Mouse (Mus musculus): ENCODE measurements at regions not wholly inside any gene's neighbourhood (a gene's known extent, or its start where the extent isn't known, plus 50 kb on each side); places are given as distances from the start of the nearest gene placed in this dataset.

- TF ChIP-seq CTCF (IDR thresholded peaks at IDR 0.05; ENCODE audit: control insufficient read depth, insufficient read depth, insufficient read length) (no peak), CEBPB (IDR thresholded peaks at IDR 0.05; ENCODE audit: low read depth) (no peak), MAX (IDR thresholded peaks at IDR 0.05) (no peak), MYOG (IDR thresholded peaks at IDR 0.05; ENCODE audit: control insufficient read depth, extremely low read depth, insufficient read length) (no peak), USF1 (IDR thresholded peaks at IDR 0.05; ENCODE audit: low read depth) (no peak), FOSL1 (IDR thresholded peaks at IDR 0.05; ENCODE audit: insufficient read depth, low read length, poor library complexity, severe bottlenecking) (no peak), MYOD1 (IDR thresholded peaks at IDR 0.05; ENCODE audit: control insufficient read depth, insufficient read length, low read depth) (no peak)
Observed at GRCm38 (mm10) chr6:35924189-35924588, 384.5 kb upstream of the Mtpn start.

Data from C2C12 (cell line).